Mouse (Mus musculus) midbrain, embryonic 15.5 days (tissue): Measurements from ENCODE around the gene Plxnd1. TPM values are rescaled to one million over a fixed set of nuclear protein-coding genes. Genes with fewer than 3 reads are reported as not detected.

ENCODE experiments used
- ATAC-seq: fragments of 200-750 bp; cut with Nextera tagmentation; replicated peaks from 2 replicates; pipeline ENCODE4 v1.8.0; 2017; ENCODE audit warnings: moderate TSS enrichment
- H3K27ac ChIP-seq: fragments of 300-500 bp; sonication (generic); 2 replicates; pipeline ENCODE4 v1.5.1; 2015; ENCODE audit warnings: mild to moderate bottlenecking, inconsistent platforms
- H3K27me3 ChIP-seq: fragments of 300-500 bp; sonication (generic); replicated peaks from 2 replicates; pipeline ENCODE4 v1.6.1; 2015; ENCODE audit warnings: inconsistent platforms
- H3K36me3 ChIP-seq: fragments of 300-500 bp; sonication (generic); replicated peaks from 2 replicates; pipeline ENCODE4 v1.6.1; 2015; ENCODE audit warnings: inconsistent platforms
- H3K4me1 ChIP-seq: fragments of 300-500 bp; sonication (generic); 2 replicates; pipeline ENCODE4 v1.6.1; 2015; ENCODE audit warnings: inconsistent platforms
- H3K4me2 ChIP-seq: fragments of 300-500 bp; sonication (generic); 2 replicates; pipeline ENCODE4 v1.6.1; 2015; ENCODE audit warnings: inconsistent platforms, mild to moderate bottlenecking, moderate library complexity
- H3K4me3 ChIP-seq: fragments of 300-500 bp; sonication (generic); 2 replicates; pipeline ENCODE4 v1.5.1; 2015; ENCODE audit warnings: mild to moderate bottlenecking, inconsistent platforms
- H3K9ac ChIP-seq: fragments of 300-500 bp; sonication (generic); 2 replicates; pipeline ENCODE4 v1.6.1; 2015; ENCODE audit warnings: mild to moderate bottlenecking, inconsistent platforms
- H3K9me3 ChIP-seq: fragments of 300-500 bp; sonication (generic); 2 replicates; pipeline ENCODE4 v1.6.1; 2016; ENCODE audit warnings: inconsistent platforms
- WGBS: fragments of 180-500 bp; shearing (Covaris S2); methylation state at CpG from one replicate; pipeline ENCODE4 v1.1.7; 2015; ENCODE audit warnings: mixed read lengths; 5-methylcytosine and 5-hydroxymethylcytosine counted together
- polyA plus RNA-seq: library from polyadenylated mRNA; unstranded; fragments of >200 nt; fragmentation: Nextera tagmentation; extraction: Ambion mirVana; gene quantifications from 2 replicates; pipeline ENCODE4 v1.2.1, GENCODE M21; 2015

Gene Plxnd1
- polyA plus RNA-seq, 1 experiment from 2014 or later, result 8.3 TPM

GRCm38 (mm10) chr6:115972083-115972764, 22.6 kb downstream of the Plxnd1 start:
- H3K27ac ChIP-seq, result no peak overlapping the region
- peaks cover 21% of the 10 kb centered on the region; the same call in 1 of the 2 replicates for H3K4me1 ChIP-seq
- whole genome bisulfite sequencing, result 73% methylated on average over 7 of the region's 7 CpGs
- no peak overlapping the region for H3K9ac ChIP-seq
- H3K27me3 ChIP-seq, result no peaks in the 10 kb centered on the region
- no peaks in the 10 kb centered on the region for H3K36me3 ChIP-seq
- no peak overlapping the region for H3K4me3 ChIP-seq
- no peak overlapping the region for H3K4me2 ChIP-seq
- no peaks in the 10 kb centered on the region for H3K9me3 ChIP-seq
- ATAC-seq, result no peak

GRCm38 (mm10) chr6:115971273-115972060, 23.3 kb downstream of the Plxnd1 start:
- no peaks in the 10 kb centered on the region for H3K9me3 ChIP-seq
- WGBS, result 63% methylated on average over 13 of the region's 13 CpGs
- ATAC-seq, result no peak
- no peak overlapping the region for H3K27ac ChIP-seq
- H3K4me3 ChIP-seq, result no peak overlapping the region
- no peak overlapping the region for H3K9ac ChIP-seq
- H3K4me1 ChIP-seq, result peaks cover 21% of the 10 kb centered on the region; the same call in 1 of the 2 replicates
- no peak overlapping the region for H3K4me2 ChIP-seq
- H3K36me3 ChIP-seq, result no peaks in the 10 kb centered on the region
- no peaks in the 10 kb centered on the region for H3K27me3 ChIP-seq

- Histone ChIP-seq H3K4me2 (no peak overlapping the region), H3K9me3 (no peaks in the 10 kb centered on the region), H3K27ac (no peak overlapping the region), H3K4me1 (peaks cover 21% of the 10 kb centered on the region; the same call in 1 of the 2 replicates), H3K9ac (no peak overlapping the region), H3K27me3 (no peaks in the 10 kb centered on the region), H3K4me3 (no peak overlapping the region), H3K36me3 (no peaks in the 10 kb centered on the region)
- no peak for ATAC-seq
- 56% methylated on average over 5 of the region's 6 CpGs for WGBS
These were observed 24.9 kb downstream of the Plxnd1 start for GRCm38 (mm10) chr6:115969952-115970351.

GRCm38 (mm10) chr6:115969103-115969502, 25.7 kb downstream of the Plxnd1 start:
- H3K4me1 ChIP-seq, result peaks cover 17% of the 10 kb centered on the region; the same call in 1 of the 2 replicates
- 71% methylated on average over 9 of the region's 9 CpGs for WGBS
- ATAC-seq, result no peak

GRCm38 (mm10) chr6:115968700-115969099, 26.1 kb downstream of the Plxnd1 start:
- ATAC-seq, result 0 out of 2 replicates have a peak, but pooled peaks have one; percentile 28
- WGBS, result 69% methylated on average over 6 of the region's 6 CpGs
- Histone ChIP-seq H3K4me2 (no peak overlapping the region), H3K27ac (no peak overlapping the region), H3K9ac (no peak overlapping the region), H3K27me3 (no peaks in the 10 kb centered on the region), H3K9me3 (no peaks in the 10 kb centered on the region), H3K4me3 (no peak overlapping the region), H3K36me3 (no peaks in the 10 kb centered on the region), H3K4me1 (peaks cover 13% of the 10 kb centered on the region; the same call in 1 of the 2 replicates)

More at GRCm38 (mm10) chr6:115969103-115969502, 25.7 kb downstream of the Plxnd1 start:
- Histone ChIP-seq H3K4me2 (no peak overlapping the region), H3K27me3 (no peaks in the 10 kb centered on the region), H3K27ac (no peak overlapping the region), H3K4me3 (no peak overlapping the region), H3K9ac (no peak overlapping the region), H3K9me3 (no peaks in the 10 kb centered on the region), H3K36me3 (no peaks in the 10 kb centered on the region)

- H3K27ac ChIP-seq, result no peak overlapping the region
- H3K36me3 ChIP-seq, result no peaks in the 10 kb centered on the region
- no peak overlapping the region for H3K4me3 ChIP-seq
- no peaks in the 10 kb centered on the region for H3K9me3 ChIP-seq
- H3K27me3 ChIP-seq, result no peaks in the 10 kb centered on the region
- H3K4me1 ChIP-seq, result peaks cover 13% of the 10 kb centered on the region; the same call in 1 of the 2 replicates
- H3K9ac ChIP-seq, result no peak overlapping the region
- 82% methylated on average over 5 of the region's 5 CpGs for WGBS
- no peak for ATAC-seq
- H3K4me2 ChIP-seq, result no peak overlapping the region
These were observed 26.7 kb downstream of the Plxnd1 start for GRCm38 (mm10) chr6:115968086-115968485.

GRCm38 (mm10) chr6:115967291-115967880, 27.4 kb downstream of the Plxnd1 start:
- H3K4me1 ChIP-seq, result peaks cover 14% of the 10 kb centered on the region; the same call in 1 of the 2 replicates
- H3K9me3 ChIP-seq, result no peaks in the 10 kb centered on the region
- WGBS, result 90% methylated on average over 15 of the region's 15 CpGs
- no peaks in the 10 kb centered on the region for H3K36me3 ChIP-seq
- H3K9ac ChIP-seq, result no peak overlapping the region
- H3K4me2 ChIP-seq, result no peak overlapping the region
- no peak overlapping the region for H3K4me3 ChIP-seq
- ATAC-seq, result no peak
- H3K27ac ChIP-seq, result no peak overlapping the region
- no peaks in the 10 kb centered on the region for H3K27me3 ChIP-seq

GRCm38 (mm10) chr6:115966227-115966966, 28.4 kb downstream of the Plxnd1 start:
- Histone ChIP-seq H3K9me3 (no peaks in the 10 kb centered on the region), H3K4me3 (no peak overlapping the region), H3K27me3 (no peaks in the 10 kb centered on the region), H3K9ac (no peak overlapping the region), H3K4me1 (peaks cover 7% of the 10 kb centered on the region; the same call in 1 of the 2 replicates), H3K27ac (no peak overlapping the region), H3K36me3 (no peaks in the 10 kb centered on the region), H3K4me2 (no peak overlapping the region)
- ATAC-seq, result no peak
- 94% methylated on average over 19 of the region's 19 CpGs for WGBS

GRCm38 (mm10) chr6:115963656-115964055, 31.1 kb downstream of the Plxnd1 start:
- Histone ChIP-seq H3K9ac (no peak overlapping the region), H3K27me3 (no peaks in the 10 kb centered on the region), H3K4me2 (no peak overlapping the region), H3K4me1 (0 out of 2 replicates have a peak, but pooled peaks cover 3% of the 10 kb centered on the region), H3K9me3 (no peaks in the 10 kb centered on the region), H3K4me3 (no peak overlapping the region), H3K36me3 (no peaks in the 10 kb centered on the region), H3K27ac (no peak overlapping the region)
- 81% methylated on average over 9 of the region's 9 CpGs for WGBS
- no peak for ATAC-seq

- Histone ChIP-seq H3K9me3 (no peaks in the 10 kb centered on the region), H3K9ac (no peak overlapping the region), H3K4me2 (no peak overlapping the region), H3K27ac (no peak overlapping the region), H3K27me3 (no peaks in the 10 kb centered on the region), H3K4me3 (no peak overlapping the region), H3K4me1 (peaks cover 3% of the 10 kb centered on the region; the same call in 1 of the 2 replicates), H3K36me3 (no peaks in the 10 kb centered on the region)
- ATAC-seq, result no peak
- WGBS, result 37% methylated on average over 23 of the region's 23 CpGs
These were observed 32.2 kb downstream of the Plxnd1 start for GRCm38 (mm10) chr6:115962439-115963085.

GRCm38 (mm10) chr6:115961743-115962142, 33.1 kb downstream of the Plxnd1 start:
- H3K9me3 ChIP-seq, result no peaks in the 10 kb centered on the region
- whole genome bisulfite sequencing, result 79% methylated on average over 3 of the region's 3 CpGs
- no peak overlapping the region for H3K4me2 ChIP-seq
- H3K4me3 ChIP-seq, result no peak overlapping the region
- no peaks in the 10 kb centered on the region for H3K27me3 ChIP-seq
- H3K9ac ChIP-seq, result no peak overlapping the region
- peaks cover 8% of the 10 kb centered on the region; the same call in 1 of the 2 replicates for H3K4me1 ChIP-seq
- no peak for ATAC-seq
- H3K36me3 ChIP-seq, result no peaks in the 10 kb centered on the region
- H3K27ac ChIP-seq, result no peak overlapping the region
